ENCODE assay signal across 21 mouse cellular contexts in genomic region chr9:64199897-64200296, GRCm38 (mm10). TPM values are rescaled to one million over a fixed set of nuclear protein-coding genes. Genes with fewer than 3 reads are reported as not detected.
DNase-seq lines count a peak whose midpoint lies in the region; ATAC-seq and TF ChIP-seq lines count a peak whose summit lies in the region.
"Had no signal": no experiment of that assay in that cellular context is flagged by ENCODE, and none has a peak within 500 bp of the region (broad histone marks: within the 10 kb centered on the region; RNA-seq: fewer than 3 reads in every experiment).

No protein-coding gene starts in this region.

- no peak for TF ChIP-seq POLR2A in kidney, adult 2 months (IDR thresholded peaks at IDR 0.05; ENCODE audit: low read depth, low read length)

- H3K4me1 ChIP-seq in E14TG2a.4 (replicated peaks; ENCODE audit: low read depth, low read length) (peaks cover 94% of the 10 kb centered on the region), ES-E14 (ENCODE audit: control insufficient read depth in 2 of 2, insufficient read depth in 2 of 2, low read length in 2 of 2, poor library complexity in 1 of 2) (peaks cover 15 to 44% of the 10 kb centered on the region in 2 experiments)
- no peaks in the 10 kb centered on the region; the same call in 1 of the 2 replicates for H3K4me1 ChIP-seq in kidney, adult 2 months (ENCODE audit: control insufficient read depth, insufficient read depth, low read length)
- H3K4me1 ChIP-seq: embryonic facial prominence, embryonic 12.5 days; hindbrain, embryonic 10.5 days; midbrain, embryonic 15.5 days had no signal

- no peak for DNase-seq in ES-E14 (ENCODE audit: low read depth, low spot score)
- DNase-seq in kidney, adult 2 months: peak; percentile 64
- DNase-seq in kidney, postnatal 36 days: peak; percentile 47 to 52
- no peak for DNase-seq in MN1 (ENCODE audit: low spot score)
- DNase-seq in c-Kit-positive CD71-positive TER-119-positive erythroid progenitor cells, embryonic 14.5 days (ENCODE audit: low spot score): no peak
- DNase-seq: B cell, adult 2 months; cerebellum, postnatal 10 days; lung, adult 2 months; right cerebral cortex, postnatal 25 days; thymus, postnatal 36 days had no signal

- ATAC-seq in CD4-positive, CD25-positive, alpha-beta regulatory T cell, adult 4 months: no peak
- ATAC-seq in erythroid progenitor cell, adult 5-6 weeks (replicated peaks; ENCODE audit: low FRiP score, poor library complexity, severe bottlenecking): no peak
- ATAC-seq: forebrain, embryonic 16.5 days; hindbrain, postnatal 0 days; midbrain, embryonic 15.5 days had no signal

- H3K4me3 ChIP-seq in E14TG2a.4 (replicated peaks; ENCODE audit: low read length) (peak overlapping the region; percentile 29; the same call in 1 of the 2 replicates), ES-E14 (ENCODE audit: insufficient read depth in 1 of 2, low read depth in 1 of 2, low read length in 2 of 2, poor library complexity in 1 of 2, severe bottlenecking in 1 of 2) (no peak overlapping the region)
- H3K4me3 ChIP-seq in kidney, adult 2 months (ENCODE audit: insufficient read depth, low read depth, low read length): no peak overlapping the region
- H3K4me3 ChIP-seq: embryonic facial prominence, embryonic 12.5 days; erythroblast, embryonic 14.5 days; hindbrain, embryonic 10.5 days; midbrain, embryonic 15.5 days; myocyte had no signal

- H3K9me3 ChIP-seq in E14TG2a.4 (ENCODE audit: low read length) (no peaks in the 10 kb centered on the region), ES-E14 (ENCODE audit: control insufficient read depth, insufficient read depth, low read depth, low read length) (no peaks in the 10 kb centered on the region)
- H3K9me3 ChIP-seq: embryonic facial prominence, embryonic 12.5 days; G1E; hindbrain, embryonic 10.5 days; midbrain, embryonic 15.5 days had no signal

- in situ Hi-C loops in ES-E14 (cut with MboI; ENCODE audit: low sequenced_read_pairs in 2 of 2, unreplicated experiment in 2 of 2): no loop called here

- H3K27me3 ChIP-seq in E14TG2a.4 (ENCODE audit: insufficient read depth, low read length): no peaks in the 10 kb centered on the region
- H3K27me3 ChIP-seq in kidney, adult 2 months (replicated peaks; ENCODE audit: control insufficient read depth, insufficient read depth, low read length): no peaks in the 10 kb centered on the region
- H3K27me3 ChIP-seq: embryonic facial prominence, embryonic 12.5 days; midbrain, embryonic 15.5 days had no signal

- H3K27ac ChIP-seq in ES-E14 (ENCODE audit: insufficient read depth, low read depth, low read length, poor library complexity, severe bottlenecking): peak overlapping the region; percentile 88; the same call in 1 of the 2 replicates
- H3K27ac ChIP-seq in kidney, adult 2 months (ENCODE audit: insufficient read depth, low read depth, low read length): peak overlapping the region; percentile 21
- H3K27ac ChIP-seq: embryonic facial prominence, embryonic 12.5 days; hindbrain, embryonic 10.5 days; hindbrain, postnatal 0 days; midbrain, embryonic 15.5 days had no signal

- TF ChIP-seq CTCF in E14TG2a.4 (conservative IDR thresholded peaks at IDR 0.05; ENCODE audit: low read length): no peak
- TF ChIP-seq CTCF in kidney, adult 2 months (conservative IDR thresholded peaks at IDR 0.05; ENCODE audit: insufficient read depth, insufficient read length, low read depth, low read length): no peak

- WGBS in kidney, adult 2 months: 22% methylated on average over 2 of the region's 2 CpGs

- H3K9ac ChIP-seq in ES-E14 (ENCODE audit: insufficient read depth, low read depth, low read length, poor library complexity, severe bottlenecking): no peak overlapping the region
- H3K9ac ChIP-seq: embryonic facial prominence, embryonic 12.5 days; midbrain, embryonic 15.5 days had no signal

- peaks cover 72% of the 10 kb centered on the region for H3K36me3 ChIP-seq in E14TG2a.4 (ENCODE audit: insufficient read depth, low read length)
- peaks cover 3% of the 10 kb centered on the region; the same call in 1 of the 2 replicates for H3K36me3 ChIP-seq in ES-E14 (ENCODE audit: control insufficient read depth, insufficient read depth, low read length, poor library complexity, severe bottlenecking)
- peaks cover 1% of the 10 kb centered on the region; the same call in 1 of the 2 replicates for H3K36me3 ChIP-seq in kidney, adult 2 months (ENCODE audit: control insufficient read depth, insufficient read depth, low read length)
- H3K36me3 ChIP-seq: midbrain, embryonic 15.5 days had no signal

TF ChIP-seq in ES-E14, 5 proteins besides CTCF, POLR2A, EP300 and RAD21:
- TF ChIP-seq ZNF384 (IDR thresholded peaks at IDR 0.05; ENCODE audit: low read depth, low read length) (no peak), MAFK (IDR thresholded peaks at IDR 0.05; ENCODE audit: insufficient read depth, low read depth, low read length) (no peak), CHD2 (IDR thresholded peaks at IDR 0.05; ENCODE audit: low read depth, low read length) (no peak), ZC3H11A (IDR thresholded peaks at IDR 0.05; ENCODE audit: borderline replicate concordance, low read depth, low read length) (no peak), HCFC1 (IDR thresholded peaks at IDR 0.05; ENCODE audit: borderline replicate concordance, insufficient read depth, low read length) (no peak)
TF ChIP-seq in ES-E14: peak in this region for 0.

RNA-seq across cellular contexts. Expression of gene Snapc5, which starts 20.8 kb away (rescaled TPM):
- total RNA-seq in ES-E14 (2012; rRNA removed): 9.6 and 17.1 TPM in 2 replicates
- 15.8 and 24.9 TPM in 2 replicates for polyA plus RNA-seq in kidney, adult 2 months (2012; rRNA removed)
- polyA plus RNA-seq in CD4-positive, CD25-positive, alpha-beta regulatory T cell, adult 4 months (2017; shearing (Covaris generic)): 10 to 100 TPM; 59.8 to 61.1 TPM
- total RNA-seq in erythroid progenitor cell, adult 5-6 weeks (2015; ENCODE audit: low replicate concordance): 7.9 and 20.5 TPM in 2 replicates
- 10.8 and 15.1 TPM in 2 replicates for total RNA-seq in erythroid progenitor cell, adult 5-6 weeks (2017; ENCODE audit: low replicate concordance)

RNA-seq across cellular contexts. Expression of gene Rpl4, which starts 26.7 kb away (rescaled TPM):
- 1,251 and 1,343 TPM in 2 replicates for total RNA-seq in ES-E14 (2012; rRNA removed)
- polyA plus RNA-seq in kidney, adult 2 months (2012; rRNA removed): 373 and 421 TPM in 2 replicates
- polyA plus RNA-seq in CD4-positive, CD25-positive, alpha-beta regulatory T cell, adult 4 months (2017; shearing (Covaris generic)): 1,000 to 10,000 TPM; 3,641 to 3,879 TPM
- 955 and 1,003 TPM in 2 replicates for total RNA-seq in erythroid progenitor cell, adult 5-6 weeks (2015; ENCODE audit: low replicate concordance)
- 556 and 679 TPM in 2 replicates for total RNA-seq in erythroid progenitor cell, adult 5-6 weeks (2017; ENCODE audit: low replicate concordance)

RNA-seq across cellular contexts. Expression of gene Zwilch, which starts 27.0 kb away (rescaled TPM):
- 99.2 and 151 TPM in 2 replicates for total RNA-seq in ES-E14 (2012; rRNA removed)
- 0.35 and 0.77 TPM in 2 replicates for polyA plus RNA-seq in kidney, adult 2 months (2012; rRNA removed)
- polyA plus RNA-seq in CD4-positive, CD25-positive, alpha-beta regulatory T cell, adult 4 months (2017; shearing (Covaris generic)): 1 to 10 TPM; 3.9 to 5.0 TPM
- total RNA-seq in erythroid progenitor cell, adult 5-6 weeks (2015; ENCODE audit: low replicate concordance): 90.5 and 94.3 TPM in 2 replicates
- 234 and 281 TPM in 2 replicates for total RNA-seq in erythroid progenitor cell, adult 5-6 weeks (2017; ENCODE audit: low replicate concordance)

RNA-seq across cellular contexts. Expression of gene Uchl4, which starts 35.1 kb away (rescaled TPM):
- total RNA-seq in ES-E14 (2012; rRNA removed): 0.48 and 0.54 TPM in 2 replicates
- 0.11 and 0.15 TPM in 2 replicates for polyA plus RNA-seq in kidney, adult 2 months (2012; rRNA removed)
- polyA plus RNA-seq in CD4-positive, CD25-positive, alpha-beta regulatory T cell, adult 4 months (2017; shearing (Covaris generic)): 1 to 10 TPM; 3.8 to 9.9 TPM
- total RNA-seq in erythroid progenitor cell, adult 5-6 weeks (2015; ENCODE audit: low replicate concordance): not detected in 2 replicates
- total RNA-seq in erythroid progenitor cell, adult 5-6 weeks (2017; ENCODE audit: low replicate concordance): 0.15 TPM in 1 of 2 replicates, not detected in the other
- total RNA-seq: hindbrain, postnatal 0 days had no signal
- polyA plus RNA-seq: erythroblast, embryonic 14.5 days; G1E; lung, adult 2 months had no signal

RNA-seq across cellular contexts. Expression of gene Map2k1, which starts 53.5 kb away (rescaled TPM):
- total RNA-seq in ES-E14 (2012; rRNA removed): 62.1 and 73.0 TPM in 2 replicates
- 40.8 and 46.3 TPM in 2 replicates for polyA plus RNA-seq in kidney, adult 2 months (2012; rRNA removed)
- polyA plus RNA-seq in CD4-positive, CD25-positive, alpha-beta regulatory T cell, adult 4 months (2017; shearing (Covaris generic)): 10 to 100 TPM; 31.5 to 33.0 TPM
- 10.1 and 23.1 TPM in 2 replicates for total RNA-seq in erythroid progenitor cell, adult 5-6 weeks (2015; ENCODE audit: low replicate concordance)
- total RNA-seq in erythroid progenitor cell, adult 5-6 weeks (2017; ENCODE audit: low replicate concordance): 10.1 and 23.3 TPM in 2 replicates

Comparison
In these comparisons a context has a peak if more than half of its experiments do, and no peak if none do; other contexts are left out.
1. DNase-seq: peak in kidney, adult 2 months (single experiment) and kidney, postnatal 36 days (2 of 2); none in ES-E14 (single experiment), MN1 (single experiment) and c-Kit-positive CD71-positive TER-119-positive erythroid progenitor cells, embryonic 14.5 days (single experiment).